Mouse (Mus musculus) stomach, postnatal 0 days (tissue): ENCODE data around the gene Pkp1. TPM values are rescaled to one million over a fixed set of nuclear protein-coding genes. Genes with fewer than 3 reads are reported as not detected.

Experiments
- ATAC-seq: fragments of 200-750 bp; cut with Nextera tagmentation; 2 replicates; pipeline ENCODE4 v1.8.0; 2017; ENCODE audit not compliant: low FRiP score, low TSS enrichment
- DNase-seq: peaks from one replicate; pipeline ENCODE4 v3.0.0-alpha.2; 2016; ENCODE audit warnings: low spot score
- H3K27ac ChIP-seq: fragments of 300-500 bp; sonication (generic); replicated peaks from 2 replicates; pipeline ENCODE4 v1.5.1; 2014; ENCODE audit warnings: mild to moderate bottlenecking, control low read depth
- H3K27me3 ChIP-seq: fragments of 300-500 bp; sonication (generic); 2 replicates; pipeline ENCODE4 v1.6.1; 2014; ENCODE audit warnings: low read length; ENCODE audit not compliant: control insufficient read depth, insufficient read depth
- H3K36me3 ChIP-seq: fragments of 300-500 bp; sonication (generic); 2 replicates; pipeline ENCODE4 v1.6.1; 2014; ENCODE audit warnings: low read length, mixed read lengths; ENCODE audit not compliant: control insufficient read depth, insufficient read depth
- H3K4me1 ChIP-seq: fragments of 300-500 bp; sonication (generic); replicated peaks from 2 replicates; pipeline ENCODE4 v1.6.1; 2014; ENCODE audit warnings: antibody characterized with exemption; ENCODE audit not compliant: control insufficient read depth, insufficient read depth
- H3K4me2 ChIP-seq: fragments of 300-500 bp; sonication (generic); replicated peaks from 2 replicates; pipeline ENCODE4 v1.6.1; 2014; ENCODE audit warnings: low read depth, mild to moderate bottlenecking, control low read depth, moderate library complexity
- H3K4me3 ChIP-seq: fragments of 300-500 bp; sonication (generic); 2 replicates; pipeline ENCODE4 v1.5.1; 2014; ENCODE audit warnings: low read depth, low read length, control low read depth
- H3K9ac ChIP-seq: fragments of 300-500 bp; sonication (generic); 2 replicates; pipeline ENCODE4 v1.6.1; 2014; ENCODE audit warnings: mild to moderate bottlenecking, low read length, control low read depth, mixed read lengths
- H3K9me3 ChIP-seq: fragments of 300-500 bp; sonication (generic); 2 replicates; pipeline ENCODE4 v1.6.1; 2016; ENCODE audit warnings: low read length; ENCODE audit not compliant: control insufficient read depth
- CTCF ChIP-seq: IDR thresholded peaks from 2 replicates; pipeline ENCODE4 v1.5.1; 2016; ENCODE audit warnings: antibody characterized with exemption, low read depth, mild to moderate bottlenecking, moderate library complexity
- EP300 ChIP-seq: optimal IDR thresholded peaks from 2 replicates; pipeline ENCODE3; 2016; ENCODE audit warnings: antibody characterized with exemption
- WGBS: fragments of 180-500 bp; shearing (Covaris S2); extraction: QIAGEN DNeasy Blood & Tissue Kit; methylation state at CpG from one replicate; pipeline ENCODE4 v1.1.7; 2014; 5-methylcytosine and 5-hydroxymethylcytosine counted together
- polyA plus RNA-seq: library from polyadenylated mRNA; unstranded; fragments of >200 nt; fragmentation: Nextera tagmentation; extraction: Ambion mirVana; gene quantifications from 2 replicates; pipeline ENCODE4 v1.2.1, GENCODE M21; 2015

Pkp1 gene
- polyA plus RNA-seq, 1 experiment from 2014 or later: 29.8 TPM

DNA sequence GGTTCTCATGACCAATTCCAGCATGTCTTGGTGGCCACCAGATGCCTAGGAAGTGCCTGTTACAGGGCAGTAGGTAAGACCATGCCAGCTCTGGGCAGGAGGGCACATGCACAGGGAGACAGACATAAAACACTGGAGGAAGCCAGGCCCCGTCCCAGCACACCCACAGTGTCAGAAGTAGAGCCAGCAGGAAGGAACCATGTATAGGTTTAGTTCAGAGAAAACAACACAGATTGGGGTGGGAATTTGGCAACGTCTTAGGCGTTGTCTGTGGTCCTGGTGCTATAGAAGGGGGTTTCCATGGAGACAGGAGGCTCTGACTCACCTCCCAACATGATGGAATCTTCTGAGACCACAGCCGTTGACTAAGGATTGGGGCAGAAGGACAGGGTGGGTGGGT, 27.2 kb upstream of the Pkp1 start:
- no peaks in the 10 kb centered on the region for H3K27me3 ChIP-seq
- no peak overlapping the region for H3K4me3 ChIP-seq
- no peak overlapping the region for H3K4me2 ChIP-seq
- H3K9me3 ChIP-seq: no peaks in the 10 kb centered on the region
- DNase-seq (no peak), ATAC-seq (no peak)
- TF ChIP-seq EP300 (no peak), CTCF (no peak)
- H3K27ac ChIP-seq: no peak overlapping the region
- H3K36me3 ChIP-seq: no peaks in the 10 kb centered on the region
- 46% methylated on average over 4 of the region's 4 CpGs for WGBS
- H3K4me1 ChIP-seq: no peaks in the 10 kb centered on the region
- no peak overlapping the region for H3K9ac ChIP-seq

DNA sequence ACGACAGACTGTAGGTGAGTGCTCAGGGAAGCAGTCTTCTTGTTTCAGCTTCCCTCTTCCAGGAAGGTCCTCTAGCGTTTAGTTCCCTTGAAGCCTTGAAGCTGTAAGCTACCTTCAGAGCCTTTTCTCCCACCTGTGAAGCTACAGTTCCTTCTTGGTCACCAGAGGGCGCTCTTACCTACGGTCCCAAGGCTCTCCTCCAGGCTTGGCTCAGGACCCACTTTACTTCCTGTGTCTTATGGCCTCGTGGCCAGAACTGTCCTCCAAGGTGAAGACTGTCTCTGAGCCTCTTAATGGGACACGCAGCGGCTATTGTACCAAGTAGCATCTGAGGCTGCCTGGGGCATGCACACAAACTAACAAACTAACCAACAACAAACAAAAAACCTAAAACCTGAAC, 26.7 kb upstream of the Pkp1 start:
- Histone ChIP-seq H3K4me3 (no peak overlapping the region), H3K4me1 (no peaks in the 10 kb centered on the region), H3K9ac (no peak overlapping the region), H3K4me2 (no peak overlapping the region), H3K9me3 (no peaks in the 10 kb centered on the region), H3K27me3 (no peaks in the 10 kb centered on the region), H3K36me3 (no peaks in the 10 kb centered on the region), H3K27ac (no peak overlapping the region)
- WGBS: 10% methylated on average over 7 of the region's 7 CpGs
- peak; percentile 52 for DNase-seq
- TF ChIP-seq EP300: no peak
- TF ChIP-seq CTCF: peak; percentile 88
- peak; percentile 36; the same call in 1 of the 2 replicates for ATAC-seq

DNA sequence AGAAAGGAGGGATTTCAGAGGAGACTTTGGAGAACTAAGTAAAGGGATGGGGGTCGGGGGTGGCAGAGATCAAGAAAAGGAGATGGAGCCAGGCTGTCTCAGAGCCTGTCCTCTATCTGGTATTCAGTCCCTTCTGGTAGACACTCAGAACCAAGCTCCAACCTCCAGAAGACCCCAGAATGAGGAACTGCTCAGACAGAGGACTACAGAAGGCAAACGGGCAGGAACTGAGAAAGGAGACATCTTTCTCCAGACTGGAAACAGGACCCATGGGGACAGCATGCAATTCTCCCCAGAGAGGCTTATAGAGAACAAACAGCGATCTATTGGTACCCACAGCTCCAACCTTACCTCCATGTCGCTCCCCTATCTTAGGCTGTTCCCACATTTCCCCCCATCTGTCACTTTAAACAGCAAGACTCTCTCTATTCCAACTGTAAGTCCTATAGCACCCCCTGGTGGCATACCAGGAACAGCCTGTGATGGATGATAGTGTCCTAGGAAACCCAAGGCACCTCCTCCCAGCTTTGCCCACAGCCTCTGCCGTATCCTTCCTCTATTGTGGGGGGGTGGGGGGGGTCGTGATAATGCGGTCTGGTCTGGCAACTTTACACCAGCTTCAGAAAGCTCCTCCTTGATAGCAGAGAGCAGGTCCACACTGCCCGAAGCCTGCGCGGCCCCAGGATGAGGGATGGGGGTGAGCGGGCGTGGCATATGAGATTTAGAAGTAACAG, 25.7 kb upstream of the Pkp1 start:
- 43% methylated on average over 12 of the region's 12 CpGs for WGBS
- H3K36me3 ChIP-seq: no peaks in the 10 kb centered on the region
- ATAC-seq: peak; percentile 67

DNA sequence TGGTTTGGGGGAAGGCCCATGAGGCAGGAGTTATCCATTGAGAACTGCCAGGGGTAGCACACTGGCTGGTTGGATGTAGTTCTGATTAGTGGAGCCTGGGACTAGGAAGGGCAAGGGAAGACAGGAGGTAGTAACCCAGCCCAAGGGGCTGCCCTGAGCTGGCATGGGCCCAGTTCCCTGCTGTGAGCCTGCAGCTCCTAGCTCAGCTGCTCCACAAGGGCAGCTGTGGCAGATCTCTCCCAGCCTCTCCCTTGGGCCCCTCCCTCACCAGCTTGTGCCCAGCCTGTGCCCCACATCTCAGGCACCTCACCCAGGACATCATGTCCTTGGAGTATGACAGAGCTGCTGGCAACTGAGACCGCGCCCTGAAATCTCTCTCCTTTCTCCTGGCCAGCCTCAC, 24.7 kb upstream of the Pkp1 start:
- no peaks in the 10 kb centered on the region for H3K27me3 ChIP-seq
- no peaks in the 10 kb centered on the region for H3K4me1 ChIP-seq
- TF ChIP-seq EP300: no peak
- no peak for TF ChIP-seq CTCF
- WGBS: 80% methylated on average over 2 of the region's 2 CpGs
- H3K4me2 ChIP-seq: no peak overlapping the region
- H3K4me3 ChIP-seq: no peak overlapping the region
- H3K27ac ChIP-seq: no peak overlapping the region
- no peaks in the 10 kb centered on the region for H3K9me3 ChIP-seq
- DNase-seq (no peak), ATAC-seq (no peak)
- H3K9ac ChIP-seq: no peak overlapping the region
- H3K36me3 ChIP-seq: no peaks in the 10 kb centered on the region

More for the DNA sequence above, 25.7 kb upstream of the Pkp1 start:
- TF ChIP-seq EP300 (no peak), CTCF (peak; percentile 91)
- Histone ChIP-seq H3K9ac (no peak overlapping the region), H3K4me2 (no peak overlapping the region), H3K27me3 (no peaks in the 10 kb centered on the region), H3K9me3 (no peaks in the 10 kb centered on the region), H3K4me3 (no peak overlapping the region), H3K27ac (no peak overlapping the region), H3K4me1 (no peaks in the 10 kb centered on the region)
- peak; percentile 77 for DNase-seq

DNA sequence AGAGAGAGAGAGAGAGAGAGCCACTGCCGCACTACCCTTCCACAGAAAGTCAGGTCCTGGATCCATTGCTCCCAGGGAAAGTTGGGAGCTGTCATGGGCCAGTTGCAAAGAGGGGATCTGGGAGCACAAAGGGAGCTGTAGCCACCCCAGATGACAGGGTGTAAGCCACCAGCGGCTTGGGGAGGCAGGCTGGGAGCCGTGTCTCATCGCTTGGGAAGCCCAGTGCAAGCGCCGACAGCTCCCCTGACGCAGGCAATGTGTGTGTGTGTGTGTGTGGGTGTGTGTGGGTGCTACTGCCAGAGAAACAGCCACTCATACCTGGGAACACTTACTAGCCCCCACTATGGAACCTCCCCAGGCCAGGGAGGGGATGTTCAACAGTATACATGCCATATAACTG, 23.1 kb upstream of the Pkp1 start:
- Histone ChIP-seq H3K27me3 (no peaks in the 10 kb centered on the region), H3K4me1 (no peaks in the 10 kb centered on the region), H3K9me3 (no peaks in the 10 kb centered on the region), H3K4me2 (no peak overlapping the region), H3K27ac (no peak overlapping the region), H3K36me3 (no peaks in the 10 kb centered on the region), H3K9ac (no peak overlapping the region), H3K4me3 (no peak overlapping the region)
- no peak for ATAC-seq
- no peak for TF ChIP-seq EP300
- TF ChIP-seq CTCF: no peak
- no peak for DNase-seq
- 25% methylated on average over 7 of the region's 7 CpGs for WGBS

DNA sequence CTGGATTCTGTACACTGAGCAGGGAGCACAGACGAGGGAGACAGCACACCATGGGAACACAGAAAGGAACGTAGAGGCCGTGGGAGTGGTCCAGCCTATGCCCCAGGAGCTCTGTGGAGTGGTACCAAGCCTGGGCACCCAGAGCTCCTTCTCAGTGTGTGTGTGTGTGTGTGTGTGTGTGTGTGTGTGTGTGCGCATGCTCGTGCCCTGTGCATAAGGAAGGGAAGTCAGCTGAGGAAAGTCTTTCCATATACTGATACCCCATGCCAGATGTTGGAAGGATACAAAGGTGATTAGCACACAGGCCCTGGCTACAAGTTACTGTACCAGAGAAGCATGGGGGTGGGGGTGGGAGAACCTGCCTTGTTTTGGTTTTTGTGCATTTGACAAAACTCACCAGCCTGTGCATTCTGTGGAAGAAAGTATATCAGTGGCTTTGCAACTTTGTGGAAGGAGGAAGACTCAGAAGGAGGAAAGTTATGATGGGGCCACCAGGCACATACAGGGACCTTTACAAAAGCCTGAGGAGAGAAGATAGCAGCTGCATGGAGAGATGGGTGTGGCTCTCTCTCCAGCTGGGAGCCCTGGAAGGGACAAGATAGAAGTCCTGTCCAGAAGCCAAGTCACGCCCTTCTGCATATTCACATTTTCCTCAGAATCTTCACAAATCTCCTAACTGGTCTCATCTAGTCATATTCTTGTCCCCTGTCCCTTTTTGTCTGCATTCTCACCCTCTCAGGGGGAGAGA, 22.4 kb upstream of the Pkp1 start:
- no peak overlapping the region for H3K4me2 ChIP-seq
- H3K36me3 ChIP-seq: no peaks in the 10 kb centered on the region
- H3K9me3 ChIP-seq: no peaks in the 10 kb centered on the region
- no peaks in the 10 kb centered on the region for H3K4me1 ChIP-seq
- H3K27ac ChIP-seq: no peak overlapping the region
- DNase-seq: no peak
- 0 out of 2 replicates have a peak, but pooled peaks have one; percentile 6 for ATAC-seq
- WGBS: 67% methylated on average over 6 of the region's 6 CpGs
- TF ChIP-seq EP300 (no peak), CTCF (no peak)
- no peaks in the 10 kb centered on the region for H3K27me3 ChIP-seq
- H3K9ac ChIP-seq: no peak overlapping the region
- H3K4me3 ChIP-seq: no peak overlapping the region
